Mouse (Mus musculus) neural tube, embryonic 11.5 days (tissue): ENCODE data around the gene Myo15. TPM values are rescaled to one million over a fixed set of nuclear protein-coding genes. Genes with fewer than 3 reads are reported as not detected.
"Not testable (repeated sequence)": the region's sequence is repeated elsewhere in the genome, so short reads cannot be mapped to it uniquely, and the experiment has no call there.

Experiments
- ATAC-seq: fragments of 200-750 bp; cut with Nextera tagmentation; 2 replicates; pipeline ENCODE4 v1.8.0; 2017; ENCODE audit warnings: moderate number of reproducible peaks, mild to moderate bottlenecking, moderate TSS enrichment, moderate library complexity; ENCODE audit not compliant: insufficient read depth, low FRiP score, low TSS enrichment
- DNase-seq: peaks from one replicate; pipeline ENCODE4 v3.0.0-alpha.2; 2015; ENCODE audit warnings: low spot score
- H3K27ac ChIP-seq: fragments of 300-500 bp; sonication (generic); 2 replicates; pipeline ENCODE4 v1.5.1; 2014; ENCODE audit warnings: low read depth, mild to moderate bottlenecking, low read length
- H3K27me3 ChIP-seq: fragments of 300-500 bp; sonication (generic); 2 replicates; pipeline ENCODE4 v1.6.1; 2014; ENCODE audit warnings: mild to moderate bottlenecking, low read length, mixed read lengths; ENCODE audit not compliant: control insufficient read depth, insufficient read depth
- H3K36me3 ChIP-seq: fragments of 300-500 bp; sonication (generic); 2 replicates; pipeline ENCODE4 v1.6.1; 2014; ENCODE audit warnings: mild to moderate bottlenecking, low read length, moderate library complexity, mixed read lengths; ENCODE audit not compliant: control insufficient read depth, insufficient read depth
- H3K4me1 ChIP-seq: fragments of 300-500 bp; sonication (generic); 2 replicates; pipeline ENCODE4 v1.6.1; 2014; ENCODE audit warnings: low read length, mixed read lengths; ENCODE audit not compliant: control insufficient read depth, insufficient read depth
- H3K4me2 ChIP-seq: fragments of 300-500 bp; sonication (generic); 2 replicates; pipeline ENCODE4 v1.6.1; 2014; ENCODE audit warnings: low read depth, mild to moderate bottlenecking, moderate library complexity
- H3K4me3 ChIP-seq: fragments of 300-500 bp; sonication (generic); 2 replicates; pipeline ENCODE4 v1.5.1; 2014; ENCODE audit warnings: low read depth, low read length
- H3K9ac ChIP-seq: fragments of 300-500 bp; sonication (generic); 2 replicates; pipeline ENCODE4 v1.6.1; 2014; ENCODE audit warnings: mild to moderate bottlenecking, low read length
- H3K9me3 ChIP-seq: fragments of 300-500 bp; sonication (generic); 2 replicates; pipeline ENCODE4 v1.6.1; 2016; ENCODE audit warnings: low read length; ENCODE audit not compliant: control insufficient read depth
- WGBS: fragments of 180-500 bp; shearing (Covaris S2); extraction: QIAGEN DNeasy Blood & Tissue Kit; methylation state at CpG from one replicate; pipeline ENCODE4 v1.1.7; 2014; 5-methylcytosine and 5-hydroxymethylcytosine counted together
- polyA plus RNA-seq: library from polyadenylated mRNA; unstranded; fragments of >200 nt; fragmentation: Nextera tagmentation; extraction: Ambion mirVana; gene quantifications from 2 replicates; pipeline ENCODE4 v1.2.1, GENCODE M21; 2014

The Myo15 gene
- polyA plus RNA-seq, 1 experiment from 2014 or later: 0.09 TPM

GRCm38 (mm10) chr11:60536859-60537467 is 67.8 kb downstream of the Myo15 start:
- Histone ChIP-seq H3K4me1 (peaks cover 17% of the 10 kb centered on the region), H3K4me3 (peak overlapping the region; percentile 96), H3K9ac (peak overlapping the region; percentile 91), H3K27ac (peak overlapping the region; percentile 99), H3K27me3 (no peaks in the 10 kb centered on the region), H3K36me3 (no peaks in the 10 kb centered on the region), H3K4me2 (peak overlapping the region; percentile 76), H3K9me3 (no peaks in the 10 kb centered on the region)
- peak; percentile 70 for ATAC-seq
- under 1% methylated on average over 37 of the region's 37 CpGs for WGBS
- peak; percentile 95 for DNase-seq

GRCm38 (mm10) chr11:60537468-60538347 is 68.6 kb downstream of the Myo15 start:
- peak overlapping the region; percentile 99 for H3K27ac ChIP-seq
- H3K4me1 ChIP-seq: peaks cover 17% of the 10 kb centered on the region
- peak overlapping the region; percentile 96 for H3K4me3 ChIP-seq
- DNase-seq (peak; percentile 97), ATAC-seq (peak; percentile 78)
- no peaks in the 10 kb centered on the region for H3K36me3 ChIP-seq
- H3K27me3 ChIP-seq: no peaks in the 10 kb centered on the region
- under 1% methylated on average over 91 of the region's 91 CpGs for WGBS
- peak overlapping the region; percentile 76 for H3K4me2 ChIP-seq
- H3K9ac ChIP-seq: peak overlapping the region; percentile 91
- no peaks in the 10 kb centered on the region for H3K9me3 ChIP-seq

- no peak for ATAC-seq
Observed at GRCm38 (mm10) chr11:60538371-60539281, 69.5 kb downstream of the Myo15 start.

GRCm38 (mm10) chr11:60539540-60539939 is 70.4 kb downstream of the Myo15 start:
- Histone ChIP-seq H3K9me3 (no peaks in the 10 kb centered on the region), H3K27me3 (no peaks in the 10 kb centered on the region), H3K36me3 (no peaks in the 10 kb centered on the region), H3K4me1 (peaks cover 17% of the 10 kb centered on the region), H3K4me2 (peak overlapping the region; percentile 76), H3K4me3 (peak overlapping the region; percentile 96), H3K27ac (no peak overlapping the region), H3K9ac (no peak overlapping the region)
- 3% methylated on average over 2 of the region's 2 CpGs for WGBS
- no peak for ATAC-seq
- no peak for DNase-seq

More at GRCm38 (mm10) chr11:60538371-60539281, 69.5 kb downstream of the Myo15 start:
- no peaks in the 10 kb centered on the region for H3K27me3 ChIP-seq
- H3K4me3 ChIP-seq: peak overlapping the region; percentile 96
- peak; percentile 48 for DNase-seq
- H3K36me3 ChIP-seq: no peaks in the 10 kb centered on the region
- peak overlapping the region; percentile 91 for H3K9ac ChIP-seq
- no peaks in the 10 kb centered on the region for H3K9me3 ChIP-seq
- H3K4me2 ChIP-seq: peak overlapping the region; percentile 76
- H3K4me1 ChIP-seq: peaks cover 17% of the 10 kb centered on the region
- under 1% methylated on average over 91 of the region's 93 CpGs for WGBS
- peak overlapping the region; percentile 99 for H3K27ac ChIP-seq

GRCm38 (mm10) chr11:60540002-60540610 is 71.0 kb downstream of the Myo15 start:
- Histone ChIP-seq H3K9me3 (no peaks in the 10 kb centered on the region), H3K36me3 (no peaks in the 10 kb centered on the region), H3K4me3 (peak overlapping the region; percentile 34), H3K4me1 (peaks cover 17% of the 10 kb centered on the region), H3K27me3 (no peaks in the 10 kb centered on the region), H3K9ac (peak overlapping the region; percentile 16; the same call in 1 of the 2 replicates), H3K4me2 (peak overlapping the region; percentile 76), H3K27ac (no peak overlapping the region)
- 14% methylated on average over 4 of the region's 4 CpGs for WGBS
- ATAC-seq (no peak), DNase-seq (no peak)

GRCm38 (mm10) chr11:60540761-60541160 is 71.6 kb downstream of the Myo15 start:
- H3K36me3 ChIP-seq: no peaks in the 10 kb centered on the region
- peaks cover 17% of the 10 kb centered on the region for H3K4me1 ChIP-seq
- DNase-seq: no peak

GRCm38 (mm10) chr11:60541831-60542230 is 72.7 kb downstream of the Myo15 start:
- no peaks in the 10 kb centered on the region for H3K36me3 ChIP-seq
- no peak overlapping the region for H3K27ac ChIP-seq
- H3K4me2 ChIP-seq: no peak overlapping the region
- H3K4me1 ChIP-seq: peaks cover 11% of the 10 kb centered on the region
- H3K9ac ChIP-seq: no peak overlapping the region
- ATAC-seq (no peak), DNase-seq (no peak)
- H3K9me3 ChIP-seq: no peaks in the 10 kb centered on the region
- H3K27me3 ChIP-seq: no peaks in the 10 kb centered on the region
- 85% methylated on average over 6 of the region's 6 CpGs for WGBS
- no peak overlapping the region for H3K4me3 ChIP-seq

More at GRCm38 (mm10) chr11:60540761-60541160, 71.6 kb downstream of the Myo15 start:
- peak overlapping the region; percentile 34 for H3K4me3 ChIP-seq
- H3K9ac ChIP-seq: no peak overlapping the region
- no peaks in the 10 kb centered on the region for H3K27me3 ChIP-seq
- no peak overlapping the region for H3K27ac ChIP-seq
- H3K4me2 ChIP-seq: peak overlapping the region; percentile 76
- no peak for ATAC-seq
- 63% methylated on average over 2 of the region's 2 CpGs for WGBS
- no peaks in the 10 kb centered on the region for H3K9me3 ChIP-seq

GRCm38 (mm10) chr11:60543211-60543610 is 74.1 kb downstream of the Myo15 start:
- H3K27me3 ChIP-seq, DNase-seq, H3K4me2 ChIP-seq, H3K27ac ChIP-seq, H3K36me3 ChIP-seq, H3K9ac ChIP-seq, H3K4me3 ChIP-seq, H3K9me3 ChIP-seq, ATAC-seq: not testable (repeated sequence)
- peaks cover 11% of the 10 kb centered on the region for H3K4me1 ChIP-seq
- WGBS: 90% methylated on average over 4 of the region's 5 CpGs
